Mouse (Mus musculus) heart, postnatal 4 days (tissue): Measurements from ENCODE around the gene Astn1. TPM values are rescaled to one million over a fixed set of nuclear protein-coding genes. Genes with fewer than 3 reads are reported as not detected.
A peak's percentile ranks its signal among the peaks of the same experiment; 100 is the strongest.

ENCODE experiments used
- DNase-seq: peaks from one replicate; pipeline ENCODE4 v3.0.0; 2021
- total RNA-seq, 2 experiments: library from RNA; stranded (reverse); gene quantifications; 2 replicates each; pipeline ENCODE4 v1.2.3; 2021

The Astn1 gene
- total RNA-seq, 2 experiments from 2014 or later: 1.6 to 2.1 TPM

DNA sequence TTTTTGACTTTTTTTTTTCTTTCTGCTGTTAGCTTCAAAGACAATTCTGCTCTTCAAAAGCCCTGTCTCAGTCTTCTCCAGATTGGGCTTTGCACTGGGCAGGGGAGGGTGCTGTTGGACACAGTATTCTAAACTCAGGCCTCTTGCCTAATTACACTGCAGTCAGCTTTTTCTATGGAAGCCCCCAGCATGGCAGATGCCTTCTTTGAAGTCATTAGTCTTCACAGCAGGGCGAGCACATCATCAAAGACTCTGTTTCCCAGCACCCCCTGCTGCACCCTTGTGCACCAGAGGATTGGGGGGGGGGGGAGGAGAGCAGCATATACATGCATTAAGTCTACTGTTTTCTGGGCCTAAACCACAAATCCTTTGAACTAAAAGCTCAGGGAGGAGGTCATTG, 174.8 kb downstream of the Astn1 start:
- DNase-seq: no peak

DNA sequence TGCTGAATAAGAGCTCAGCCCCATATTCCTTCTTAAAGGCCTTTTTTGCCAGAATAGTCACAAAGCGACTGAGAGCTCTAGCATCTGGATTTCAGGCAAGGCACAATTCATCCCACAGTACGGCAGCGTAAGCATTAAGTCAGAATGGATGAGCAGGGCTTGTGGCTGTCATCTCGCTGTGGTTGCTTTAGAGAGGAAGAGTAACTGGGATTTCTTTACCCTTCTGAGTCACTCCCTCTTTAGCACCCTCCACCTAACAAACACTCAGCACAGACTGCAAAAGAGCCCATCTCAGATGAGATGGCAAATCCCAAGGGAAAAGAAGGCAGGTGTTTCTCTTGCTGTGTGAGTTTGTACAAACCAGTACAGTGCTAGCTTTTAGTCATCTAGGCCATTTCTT, 183.0 kb downstream of the Astn1 start:
- DNase-seq: no peak

DNA sequence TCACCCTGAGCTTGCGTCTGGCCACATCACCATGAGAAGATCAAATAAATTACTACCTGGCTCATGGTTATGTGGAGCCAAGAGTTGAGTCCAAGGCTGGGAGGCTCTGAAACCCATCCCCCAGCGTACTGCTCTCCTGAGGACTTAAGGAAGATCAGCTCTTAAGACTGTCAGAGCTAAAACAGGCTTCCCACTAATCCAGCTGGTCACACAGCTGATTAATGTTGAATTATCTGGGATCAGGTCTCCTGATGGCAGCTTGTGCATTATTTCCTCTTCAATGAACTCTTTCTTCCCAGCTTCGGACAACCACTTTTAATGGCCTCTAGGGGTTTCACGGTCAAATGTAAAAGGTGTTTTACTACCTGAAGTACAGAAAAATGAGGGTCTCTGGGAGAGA, 184.4 kb downstream of the Astn1 start:
- DNase-seq: no peak

DNA sequence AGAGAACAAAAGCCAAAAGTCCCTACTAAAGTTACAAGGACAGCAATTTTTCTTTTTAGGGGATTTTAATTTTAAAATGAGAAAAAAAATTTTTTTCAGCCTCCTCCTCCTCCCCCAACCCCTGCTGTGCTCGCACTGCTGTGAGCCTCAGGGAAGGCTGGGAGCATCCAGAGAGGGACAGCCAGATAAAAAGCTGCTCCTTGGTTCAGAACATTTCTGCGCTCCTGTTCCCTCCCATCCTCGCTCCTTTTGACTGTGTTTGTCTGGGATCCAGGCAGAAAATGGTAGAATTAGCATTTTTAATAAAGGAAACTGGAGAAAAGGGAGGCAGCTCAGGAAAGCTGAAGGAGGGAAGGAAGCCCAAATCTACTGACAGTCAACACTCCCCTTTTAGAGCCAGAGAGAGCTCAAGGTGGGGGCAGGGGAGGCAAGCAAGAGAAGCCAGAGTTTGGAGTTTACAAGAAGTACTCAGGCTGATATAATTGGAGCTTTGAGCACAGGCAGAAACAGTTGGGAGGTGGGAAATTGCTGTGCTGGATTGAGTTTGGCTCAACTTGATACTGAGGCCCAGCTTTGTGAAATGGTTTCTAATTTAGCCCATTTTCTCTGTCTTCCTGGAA, 185.6 kb downstream of the Astn1 start:
- DNase-seq: no peak

DNA sequence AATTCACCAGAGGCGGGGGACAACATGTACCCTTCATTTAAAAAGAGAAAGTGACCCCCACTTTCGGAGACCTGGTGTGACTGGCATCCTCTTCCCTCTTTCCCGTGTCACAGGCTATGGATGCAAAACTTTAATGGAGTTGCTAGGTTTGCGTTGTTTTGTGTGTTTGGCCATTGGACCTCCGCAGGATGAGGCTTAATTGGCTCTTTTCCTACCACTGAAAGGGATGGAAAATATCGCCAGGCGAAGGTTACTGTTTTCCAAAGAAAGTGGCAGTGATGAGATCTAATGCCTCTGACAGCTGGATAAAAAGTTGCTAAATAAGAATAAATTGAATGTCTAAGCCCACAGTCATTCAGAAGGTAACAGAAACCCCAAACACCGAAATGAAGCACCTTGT, 186.2 kb downstream of the Astn1 start:
- no peak for DNase-seq

DNA sequence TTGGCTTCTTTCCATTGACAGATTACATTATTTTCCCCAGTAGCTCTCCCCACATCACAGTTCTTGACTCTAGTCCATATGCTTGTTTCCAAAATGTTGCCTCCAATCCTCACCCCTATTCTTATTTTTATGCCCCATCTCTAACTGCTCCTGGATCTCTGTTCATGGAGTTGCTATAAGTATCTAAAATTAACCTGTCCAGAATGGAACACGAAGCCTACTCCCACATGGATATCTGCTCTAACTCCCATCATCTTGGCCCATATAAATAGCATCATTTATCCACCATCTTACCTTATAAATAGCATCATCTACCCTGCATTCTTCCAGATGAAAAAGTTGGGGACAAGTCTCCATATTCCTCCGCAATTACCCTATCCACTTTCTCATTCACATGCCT, 187.5 kb downstream of the Astn1 start:
- DNase-seq: no peak

DNA sequence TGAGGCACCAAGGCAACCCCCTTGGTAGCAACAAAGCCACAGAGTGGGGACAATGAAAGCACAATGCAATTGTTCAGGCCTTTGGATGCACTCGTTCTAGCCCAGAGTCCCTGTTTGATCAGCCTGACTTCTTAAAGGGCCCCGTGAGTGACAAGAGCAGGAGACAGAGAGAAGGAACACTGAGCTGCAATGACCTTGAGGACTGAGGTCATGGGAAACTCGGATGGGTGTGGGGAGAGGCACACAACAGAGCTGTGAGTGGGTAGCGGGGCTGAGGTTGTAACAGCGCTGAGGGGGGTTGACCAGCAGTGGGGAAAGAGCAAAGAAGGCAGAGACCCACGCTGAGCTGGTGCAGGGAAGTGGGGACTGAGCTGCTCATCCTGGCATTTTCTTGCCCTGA, 189.9 kb downstream of the Astn1 start:
- no peak for DNase-seq

DNA sequence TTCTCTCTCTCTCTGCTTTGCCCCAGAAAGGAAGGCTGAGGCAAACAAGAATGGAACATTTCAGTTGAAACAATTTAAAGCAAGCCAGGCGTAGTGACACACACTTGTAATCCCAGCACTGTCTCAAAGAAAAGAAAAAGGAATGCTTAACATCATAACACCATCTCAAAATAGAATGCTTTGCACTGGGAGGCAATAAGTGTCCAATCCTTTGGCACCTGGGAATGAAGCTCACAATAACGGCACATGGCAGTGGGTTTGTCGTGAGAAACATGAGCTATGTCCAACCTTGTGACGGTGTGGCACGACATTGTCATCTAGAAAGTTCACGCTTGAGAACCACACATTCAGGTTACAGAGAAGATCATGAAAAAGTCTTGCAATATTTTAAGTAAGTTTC, 191.3 kb downstream of the Astn1 start:
- DNase-seq: no peak

DNA sequence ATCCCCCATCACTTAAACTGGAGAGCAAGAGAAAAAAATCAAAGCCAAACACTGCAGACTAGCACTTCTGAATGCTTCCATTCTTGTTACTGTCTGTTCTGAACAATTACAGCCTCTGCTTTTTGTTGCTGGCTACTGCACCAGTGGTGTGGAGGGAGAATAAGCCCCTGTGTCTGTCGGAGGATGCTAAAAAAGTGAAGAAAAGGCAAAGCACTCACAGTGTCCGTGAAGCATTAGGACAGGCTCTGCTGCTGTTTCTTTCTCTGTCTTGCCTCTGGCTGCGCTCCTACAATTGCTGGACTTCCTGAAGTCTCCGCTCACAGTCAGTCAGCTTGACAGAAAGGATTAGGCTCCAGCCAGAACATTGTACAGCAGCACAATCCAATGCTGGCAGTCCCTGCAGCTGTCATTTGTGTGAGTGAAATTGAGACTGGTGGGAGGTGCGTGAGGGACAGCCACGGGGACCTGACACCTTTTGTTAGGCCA, 192.0 kb downstream of the Astn1 start:
- peak; percentile 19 for DNase-seq

DNA sequence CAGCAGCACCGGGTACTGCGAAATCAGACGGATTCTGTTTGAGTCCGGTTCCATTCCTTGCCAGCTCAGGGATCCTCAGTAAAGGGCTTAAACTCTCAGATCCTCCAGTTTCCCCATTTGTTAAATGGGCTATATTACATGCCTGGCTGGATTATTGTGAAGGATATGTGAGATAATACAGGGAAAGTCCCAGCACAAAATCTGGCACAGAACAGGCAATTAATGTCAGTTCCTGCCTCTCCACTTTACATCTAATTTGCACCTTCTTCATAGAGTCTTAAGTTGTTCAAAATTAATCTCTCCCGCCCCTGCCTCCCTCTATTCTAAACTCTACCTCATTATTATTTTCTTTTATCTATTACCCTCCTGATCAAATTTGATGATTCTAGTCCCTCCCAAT, 211.1 kb downstream of the Astn1 start:
- DNase-seq: no peak

DNA sequence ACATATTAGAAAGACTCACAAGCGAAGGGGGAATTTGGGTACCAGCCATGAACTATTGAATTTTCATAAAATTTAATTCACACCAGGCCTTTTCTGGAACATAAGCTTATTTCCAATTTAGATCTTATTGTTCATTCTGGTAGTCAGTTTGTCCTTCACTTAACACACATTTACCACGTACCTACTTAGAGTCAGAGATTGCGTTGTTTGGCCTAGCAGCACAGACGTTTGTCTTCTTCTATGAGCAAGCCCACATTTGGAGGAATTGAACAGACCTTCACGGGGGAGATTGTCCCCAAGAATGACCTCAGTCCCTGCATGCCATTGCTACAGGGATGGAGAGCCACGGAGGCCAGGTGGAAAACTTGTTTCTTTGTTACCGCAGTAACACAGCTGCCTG, 211.5 kb downstream of the Astn1 start:
- no peak for DNase-seq

DNA sequence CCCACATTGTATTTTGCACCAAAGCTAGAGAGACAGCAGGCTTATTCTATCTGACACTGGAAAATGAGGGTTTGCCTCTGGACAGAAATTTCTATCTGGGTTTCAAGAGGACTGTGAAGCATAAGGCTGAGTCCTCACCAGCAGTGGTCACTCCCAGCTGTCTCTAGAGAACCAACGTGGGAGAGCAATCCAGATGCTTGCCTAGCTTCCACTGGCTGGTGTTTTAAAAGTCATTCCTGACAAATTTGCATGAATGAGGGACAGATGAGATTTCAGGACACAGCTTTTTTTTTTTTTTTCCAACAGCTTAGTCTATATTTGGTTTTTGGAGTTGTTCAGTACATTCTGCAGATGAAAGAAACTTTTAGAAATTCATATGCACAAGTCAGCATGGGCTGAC, 213.9 kb downstream of the Astn1 start:
- no peak for DNase-seq

DNA sequence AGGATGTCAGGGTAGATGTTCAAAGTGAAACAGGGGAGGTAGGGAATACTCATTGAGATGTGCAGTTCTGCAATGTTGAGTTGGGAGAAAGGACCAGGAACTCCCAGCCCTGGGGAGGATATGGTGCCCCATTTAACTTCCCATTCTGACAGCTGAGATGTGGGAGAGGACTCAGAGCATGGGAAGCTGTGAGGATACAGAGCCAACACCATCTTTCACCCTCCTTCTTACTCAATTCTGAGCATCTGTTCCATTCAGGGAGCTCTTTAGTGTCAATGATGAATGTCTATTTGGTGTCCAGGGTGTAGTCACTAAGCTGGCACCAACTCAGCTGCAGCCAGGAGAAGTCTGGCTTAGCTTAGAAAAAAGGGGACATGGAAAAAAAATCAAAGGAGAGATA, 219.7 kb downstream of the Astn1 start:
- DNase-seq: no peak

DNA sequence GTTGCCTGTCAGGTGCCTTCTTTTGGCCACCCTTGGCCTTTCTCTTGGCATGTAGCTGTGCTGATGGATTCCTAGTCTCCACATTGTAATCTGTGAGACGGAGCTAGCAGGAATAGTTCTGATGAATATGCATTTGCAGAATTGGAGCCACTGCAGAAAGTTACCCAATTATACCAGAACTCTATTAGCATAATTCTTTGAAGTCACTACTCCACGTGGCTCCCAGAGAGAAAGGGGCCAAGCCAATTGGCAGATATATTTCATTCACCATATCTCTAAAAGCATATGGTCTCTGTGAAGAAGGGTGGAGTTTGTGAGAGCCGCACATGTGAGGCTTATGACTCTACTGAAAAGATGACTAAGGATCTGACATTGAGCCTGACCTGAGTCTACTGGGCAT, 226.8 kb downstream of the Astn1 start:
- no peak for DNase-seq

DNA sequence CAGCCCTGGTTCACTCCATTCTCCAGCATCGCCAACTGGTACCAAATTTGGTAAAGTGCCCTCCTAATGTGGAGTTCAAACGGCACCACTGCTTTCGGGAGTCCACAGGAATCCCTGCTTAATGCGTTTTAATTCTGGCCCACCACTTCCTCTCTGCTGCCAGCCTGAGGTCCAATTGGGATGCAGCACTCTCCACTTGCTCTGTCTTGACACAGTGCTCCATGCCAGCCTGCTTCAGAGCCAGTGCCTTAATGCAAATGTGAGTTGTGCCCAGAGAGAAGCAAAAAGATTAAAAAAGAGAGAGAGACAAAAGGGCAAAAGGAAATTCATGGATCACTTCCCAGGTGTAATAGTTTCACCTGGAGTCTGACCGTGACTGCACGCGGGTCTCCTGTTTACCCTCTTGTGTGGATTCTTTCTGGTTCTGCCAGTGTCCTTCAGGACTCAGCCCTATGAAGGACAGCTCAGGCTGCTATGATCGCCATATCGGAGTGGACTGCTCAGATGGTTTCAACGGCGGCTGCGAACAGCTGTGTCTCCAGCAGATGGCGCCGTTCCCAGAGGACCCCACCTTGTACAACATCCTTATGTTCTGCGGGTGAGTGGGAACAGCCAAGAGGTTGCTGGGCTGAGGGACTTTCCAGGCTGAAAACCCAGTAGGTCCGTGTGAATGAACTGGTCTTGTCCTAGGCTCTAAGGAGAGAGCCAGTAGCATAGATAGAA, 234.8 kb downstream of the Astn1 start:
- peak; percentile 70 for DNase-seq

DNA sequence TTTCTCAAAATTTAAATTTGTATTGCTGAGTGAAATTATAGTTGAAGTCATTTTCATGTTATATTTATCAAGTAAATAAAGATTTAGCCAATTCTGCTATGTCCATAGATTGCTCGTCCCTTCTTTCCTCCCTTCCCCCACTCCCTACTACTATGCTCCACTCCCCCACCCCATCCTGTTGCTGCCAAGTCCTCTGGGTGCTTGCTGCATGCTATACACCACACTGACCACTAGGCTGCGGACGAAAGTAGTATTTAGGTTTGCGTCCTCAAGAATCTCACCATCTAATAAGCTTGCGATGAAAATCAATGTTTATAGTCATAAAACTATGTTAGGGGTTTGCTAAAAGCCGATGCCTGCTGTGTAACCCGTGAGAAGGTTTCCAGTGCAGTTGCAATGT, 235.9 kb downstream of the Astn1 start:
- DNase-seq: no peak

DNA sequence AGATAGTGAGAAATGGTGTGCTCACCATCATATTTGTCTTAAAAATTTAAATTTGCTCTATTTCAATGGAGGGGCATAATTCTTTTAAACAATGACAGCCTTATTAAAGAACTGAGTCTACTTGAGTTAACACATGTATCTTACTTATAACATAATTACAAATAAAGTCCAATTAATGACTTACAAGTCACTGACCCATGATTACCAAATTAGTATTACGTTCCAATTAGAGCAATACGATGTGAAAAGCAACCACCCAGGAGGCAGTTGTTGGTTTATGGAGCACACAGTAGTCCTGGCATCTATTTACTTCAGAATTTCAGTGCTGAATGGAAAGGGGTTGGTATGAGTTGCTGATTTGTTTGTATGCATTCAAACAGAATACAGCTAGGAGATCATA, 237.4 kb downstream of the Astn1 start:
- DNase-seq: no peak

DNA sequence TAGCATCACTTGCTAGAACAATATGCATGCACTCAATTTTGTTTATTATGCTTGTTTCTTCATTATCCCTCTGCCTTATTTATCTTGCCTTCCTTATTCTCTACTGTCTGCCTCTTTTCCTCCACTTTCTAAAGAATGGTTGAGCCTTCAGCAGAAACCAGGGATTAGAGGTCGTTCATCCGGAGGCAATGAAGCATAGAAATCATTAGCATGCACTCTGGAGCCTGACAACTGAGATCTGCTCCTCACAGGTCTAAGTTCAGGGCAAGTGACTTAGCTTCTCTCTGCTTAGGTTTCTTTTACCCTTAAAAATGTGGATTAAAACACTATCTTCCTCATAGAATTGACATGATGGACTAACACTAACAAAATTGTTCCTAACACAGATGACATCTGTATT, 241.0 kb downstream of the Astn1 start:
- DNase-seq: no peak

DNA sequence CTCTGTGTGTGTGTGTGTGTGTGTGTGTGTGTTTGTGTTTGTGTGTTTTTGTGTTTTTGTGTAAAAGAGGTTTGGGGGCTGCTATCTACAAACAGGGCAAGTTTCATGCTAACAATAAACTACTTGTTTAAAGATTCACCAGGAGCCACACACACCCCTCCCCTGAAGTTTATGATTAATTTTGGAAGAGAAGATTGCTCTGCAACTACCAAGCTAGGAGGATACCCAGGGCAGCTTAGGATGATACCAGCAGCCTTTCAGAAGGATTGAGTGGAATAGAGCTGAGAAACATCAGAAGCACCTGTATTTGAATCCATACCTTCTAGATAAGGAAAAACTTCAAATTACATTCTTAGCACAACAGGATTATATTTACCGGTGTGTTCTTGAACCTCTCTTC, 242.1 kb downstream of the Astn1 start:
- no peak for DNase-seq

DNA sequence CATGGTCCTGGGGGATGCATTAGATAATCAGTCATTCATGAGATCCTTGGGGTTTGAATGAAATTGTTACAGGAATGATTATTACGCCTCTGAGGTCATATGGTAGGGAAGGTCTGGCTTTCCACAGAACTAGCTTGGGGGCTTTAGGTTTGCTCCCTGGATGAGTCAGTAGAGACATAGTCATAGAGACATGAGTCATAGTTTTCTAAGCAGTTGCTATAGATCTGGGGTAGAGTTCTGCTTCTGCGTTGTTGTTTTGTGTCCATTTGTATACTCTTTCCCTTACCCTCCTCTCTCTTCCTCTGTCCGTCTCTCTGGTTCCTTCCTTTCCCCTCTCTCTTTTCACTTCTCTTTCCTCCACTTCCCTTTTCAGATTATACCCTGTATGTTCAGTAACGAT, 243.5 kb downstream of the Astn1 start:
- no peak for DNase-seq

DNA sequence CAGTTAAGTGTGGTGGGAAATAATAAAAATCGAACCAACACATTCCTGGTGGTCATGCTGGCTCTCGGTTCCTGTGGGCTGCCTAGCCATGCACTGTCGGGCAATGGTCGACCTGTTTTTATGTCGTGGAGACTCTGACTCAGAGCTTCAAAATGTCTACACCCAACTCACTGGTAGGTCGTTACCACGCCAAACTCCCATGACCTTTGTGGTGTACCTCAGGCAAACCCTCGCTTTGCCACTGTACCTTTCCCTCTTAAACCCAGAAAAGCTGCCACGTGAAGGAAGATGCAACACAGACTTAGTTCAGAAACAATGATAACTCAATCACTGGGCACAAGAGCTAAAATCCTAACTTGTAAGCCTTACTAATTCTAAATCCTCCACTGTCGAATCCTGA, 244.3 kb downstream of the Astn1 start:
- DNase-seq: no peak

DNA sequence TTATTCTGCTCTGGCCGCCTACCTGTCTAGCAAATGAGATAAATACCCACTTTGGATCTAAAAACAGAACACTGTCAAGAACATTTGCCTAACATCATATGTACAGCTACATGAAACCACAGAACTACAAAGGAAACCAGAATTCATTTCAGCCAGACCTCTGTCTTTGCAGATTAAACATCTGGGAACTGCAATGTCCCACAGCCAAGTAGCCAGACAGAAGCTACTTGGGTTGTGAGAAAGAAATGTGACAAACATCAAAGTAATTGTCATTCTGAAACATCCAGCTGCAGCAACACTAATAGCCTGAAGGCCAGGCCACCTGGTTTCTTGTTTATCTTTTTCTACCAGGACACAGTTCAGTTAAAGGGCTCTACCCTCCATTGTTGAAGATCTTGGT, 245.1 kb downstream of the Astn1 start:
- DNase-seq: no peak

DNA sequence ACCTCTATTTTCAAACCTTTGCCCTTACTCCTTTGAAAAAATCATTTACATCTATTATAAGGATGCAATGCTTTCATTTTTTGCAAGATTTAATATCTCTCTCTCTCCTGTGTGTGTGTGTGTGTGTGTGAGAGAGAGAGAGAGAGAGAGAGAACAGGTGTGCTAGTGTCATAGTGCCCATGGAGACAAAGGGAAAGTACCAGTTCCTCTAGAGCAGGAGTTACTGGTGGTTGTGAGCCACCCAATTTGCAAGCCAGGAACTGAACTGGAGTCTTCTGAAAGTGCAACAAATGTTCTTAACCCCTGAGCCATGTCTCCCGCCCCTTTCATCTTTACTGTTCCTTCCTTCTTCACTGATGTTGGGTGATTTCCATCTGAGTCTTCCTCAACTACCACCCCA, 253.1 kb downstream of the Astn1 start:
- no peak for DNase-seq

DNA sequence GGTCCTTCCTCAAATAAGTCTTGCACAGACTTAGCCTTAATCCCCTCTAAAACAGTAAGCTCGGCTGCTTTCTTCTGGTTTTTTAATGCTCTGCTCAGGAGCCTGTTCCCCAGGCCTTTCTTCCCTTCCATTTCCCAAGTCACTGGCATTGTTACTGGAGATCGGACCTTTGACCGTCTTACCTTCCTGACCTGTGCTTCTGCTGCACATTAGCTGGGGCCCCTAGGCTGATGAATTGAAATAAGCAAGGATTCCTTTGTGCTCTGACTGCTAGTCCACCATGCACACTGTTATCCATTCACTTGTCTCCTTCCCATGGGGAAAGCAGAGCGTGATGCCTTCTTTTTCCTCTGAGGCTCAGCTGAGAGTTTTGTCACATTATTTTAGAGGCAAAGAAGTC, 255.9 kb downstream of the Astn1 start:
- DNase-seq: no peak

DNA sequence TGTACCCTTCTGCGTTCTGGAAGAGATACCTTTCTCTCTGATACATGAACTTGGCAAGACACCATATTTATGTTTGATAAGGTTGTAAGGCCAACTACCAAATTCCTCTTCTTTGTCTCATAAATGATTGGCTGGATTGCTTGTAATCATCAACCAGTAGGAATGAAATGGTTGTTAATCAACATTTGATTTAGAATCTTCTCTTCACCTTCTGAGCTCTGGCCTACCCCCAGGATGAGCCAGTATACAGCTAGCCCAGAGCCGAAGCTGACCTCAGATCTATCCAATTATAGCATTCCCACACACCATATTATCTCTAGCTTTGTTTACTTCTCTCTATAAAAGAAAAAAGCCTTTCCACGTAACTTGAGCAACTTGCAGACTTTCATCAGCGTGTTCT, 270.9 kb downstream of the Astn1 start:
- no peak for DNase-seq
